Mouse (Mus musculus): ENCODE data around the gene Arhgap15. TPM values are rescaled to one million over a fixed set of nuclear protein-coding genes. Genes with fewer than 3 reads are reported as not detected.

The Arhgap15 gene
- polyA plus RNA-seq, 1 experiment from 2014 or later: 0.95 TPM

DNA sequence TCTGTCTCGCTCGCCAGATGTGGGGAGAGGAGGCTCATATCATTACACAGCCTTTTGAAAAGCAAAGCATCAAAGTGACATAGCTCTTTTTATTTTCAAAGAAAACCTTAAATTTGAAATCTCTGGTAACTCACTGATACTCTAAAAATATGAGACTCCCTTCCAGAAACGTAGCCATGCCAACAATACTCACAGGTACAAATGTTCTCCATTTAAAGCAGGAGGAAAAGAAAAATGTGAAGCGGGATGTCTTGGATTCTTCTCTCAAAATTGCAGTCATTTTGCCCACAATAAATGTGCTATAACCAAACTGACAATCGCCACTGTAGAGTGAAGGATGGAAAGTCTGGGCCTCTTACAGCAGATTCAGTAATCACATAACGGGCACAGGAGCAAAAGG is 635.9 kb downstream of the Arhgap15 start:
- 0 out of 2 replicates have a peak, but pooled peaks cover 2% of the 10 kb centered on the region for H3K4me1 ChIP-seq (replicated peaks; ENCODE audit: control insufficient read depth, insufficient read depth, low read length)
- no peak overlapping the region for H3K9ac ChIP-seq (replicated peaks; ENCODE audit: low read depth, low read length)
- H3K4me3 ChIP-seq (replicated peaks; ENCODE audit: low read length): no peak overlapping the region
- no peak overlapping the region for H3K27ac ChIP-seq (ENCODE audit: low read length)
- no peaks in the 10 kb centered on the region for H3K27me3 ChIP-seq (replicated peaks; ENCODE audit: control insufficient read depth, insufficient read depth, low read length)
- no peaks in the 10 kb centered on the region for H3K9me3 ChIP-seq (ENCODE audit: control insufficient read depth, low read length)
- H3K4me2 ChIP-seq (ENCODE audit: low read length): no peak overlapping the region
- H3K36me3 ChIP-seq (ENCODE audit: control insufficient read depth, insufficient read depth): no peaks in the 10 kb centered on the region
- 88% methylated on average over 6 of the region's 6 CpGs for WGBS
- no peak for ATAC-seq

DNA sequence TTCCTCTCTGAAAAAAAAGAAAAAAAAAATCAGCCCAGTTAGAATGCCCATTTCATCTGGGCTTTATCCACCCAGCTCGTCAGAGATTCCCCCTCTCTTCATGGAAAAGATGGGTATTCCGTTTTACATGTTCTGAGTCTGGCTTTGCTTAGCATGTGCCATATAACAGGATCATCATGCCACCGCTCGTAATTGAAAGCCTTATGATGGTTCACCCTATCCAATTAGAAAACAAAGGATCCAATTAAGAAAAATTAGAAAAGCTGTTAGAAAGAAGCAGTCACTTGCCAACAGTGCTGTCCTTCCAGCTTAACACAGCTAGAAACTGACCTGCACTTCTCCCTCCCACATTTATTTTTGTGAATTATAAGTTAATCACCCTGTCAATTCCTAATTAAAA is 640.9 kb downstream of the Arhgap15 start:
- Histone ChIP-seq H3K27ac (ENCODE audit: low read length) (no peak overlapping the region), H3K4me2 (ENCODE audit: low read length) (no peak overlapping the region), H3K9me3 (ENCODE audit: control insufficient read depth, low read length) (no peaks in the 10 kb centered on the region), H3K4me1 (replicated peaks; ENCODE audit: control insufficient read depth, insufficient read depth, low read length) (no peaks in the 10 kb centered on the region), H3K36me3 (ENCODE audit: control insufficient read depth, insufficient read depth) (no peaks in the 10 kb centered on the region), H3K27me3 (replicated peaks; ENCODE audit: control insufficient read depth, insufficient read depth, low read length) (no peaks in the 10 kb centered on the region), H3K4me3 (replicated peaks; ENCODE audit: low read length) (no peak overlapping the region), H3K9ac (replicated peaks; ENCODE audit: low read depth, low read length) (no peak overlapping the region)
- WGBS: 38% methylated on average over 4 of the region's 4 CpGs
- no peak for ATAC-seq

DNA sequence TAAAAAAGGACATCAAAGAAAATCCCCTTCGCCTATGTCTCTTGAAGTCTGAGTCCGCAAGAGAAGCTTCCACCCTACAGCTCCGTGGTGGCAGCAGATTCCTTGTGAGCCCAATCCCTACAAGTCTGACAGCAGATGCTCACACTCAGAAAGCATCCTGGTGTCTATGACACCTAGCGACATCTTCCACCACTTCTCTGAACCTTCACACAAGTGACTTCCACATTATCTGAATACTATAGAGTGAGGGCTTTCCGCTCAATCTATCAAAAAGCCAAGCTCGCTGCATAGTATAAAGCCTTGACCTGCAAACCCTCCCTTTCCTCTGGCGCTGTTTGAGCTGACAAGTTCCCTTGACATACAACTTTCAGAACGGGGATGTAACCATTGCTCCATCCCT is 645.2 kb downstream of the Arhgap15 start:
- no peak for ATAC-seq
- Histone ChIP-seq H3K4me2 (ENCODE audit: low read length) (no peak overlapping the region), H3K4me3 (replicated peaks; ENCODE audit: low read length) (no peak overlapping the region), H3K4me1 (replicated peaks; ENCODE audit: control insufficient read depth, insufficient read depth, low read length) (peaks cover 8% of the 10 kb centered on the region), H3K36me3 (ENCODE audit: control insufficient read depth, insufficient read depth) (no peaks in the 10 kb centered on the region), H3K9ac (replicated peaks; ENCODE audit: low read depth, low read length) (no peak overlapping the region), H3K27ac (ENCODE audit: low read length) (no peak overlapping the region), H3K27me3 (replicated peaks; ENCODE audit: control insufficient read depth, insufficient read depth, low read length) (no peaks in the 10 kb centered on the region), H3K9me3 (ENCODE audit: control insufficient read depth, low read length) (no peaks in the 10 kb centered on the region)
- 91% methylated on average over 8 of the region's 8 CpGs for WGBS

DNA sequence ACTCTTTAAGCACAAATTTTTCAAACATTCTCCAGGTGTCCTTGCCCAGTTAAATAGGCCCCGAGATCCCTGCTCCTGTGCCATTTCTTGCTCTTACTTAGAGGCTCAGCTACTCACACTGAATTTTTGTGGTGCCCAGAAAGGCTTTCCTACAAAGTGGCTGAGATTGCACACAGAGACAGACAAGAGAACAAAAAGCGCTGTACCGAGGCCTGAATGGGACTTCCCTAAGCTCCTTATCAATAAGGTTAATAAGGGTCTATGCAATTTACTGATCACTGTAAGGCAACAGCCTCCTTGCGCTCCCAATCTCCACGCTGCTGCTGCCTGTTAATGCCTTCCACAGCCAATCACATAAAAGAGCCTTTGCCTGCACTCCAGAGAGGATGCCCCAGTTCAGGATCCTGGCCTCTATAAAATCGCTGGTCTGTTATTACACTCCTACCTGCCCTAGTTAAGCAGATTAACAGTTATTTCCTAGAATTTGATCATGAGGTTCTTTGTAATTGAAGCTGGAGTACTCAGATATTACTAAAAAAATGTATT is 646.4 kb downstream of the Arhgap15 start:
- no peak overlapping the region for H3K4me3 ChIP-seq (replicated peaks; ENCODE audit: low read length)
- H3K4me2 ChIP-seq (ENCODE audit: low read length): no peak overlapping the region
- no peaks in the 10 kb centered on the region for H3K9me3 ChIP-seq (ENCODE audit: control insufficient read depth, low read length)
- H3K36me3 ChIP-seq (ENCODE audit: control insufficient read depth, insufficient read depth): no peaks in the 10 kb centered on the region
- no peak overlapping the region for H3K27ac ChIP-seq (ENCODE audit: low read length)
- 10% methylated on average over 6 of the region's 6 CpGs for whole genome bisulfite sequencing
- H3K27me3 ChIP-seq (replicated peaks; ENCODE audit: control insufficient read depth, insufficient read depth, low read length): no peaks in the 10 kb centered on the region
- peak; percentile 41; the same call in 1 of the 2 replicates for ATAC-seq
- no peak overlapping the region for H3K9ac ChIP-seq (replicated peaks; ENCODE audit: low read depth, low read length)
- H3K4me1 ChIP-seq (replicated peaks; ENCODE audit: control insufficient read depth, insufficient read depth, low read length): peaks cover 10% of the 10 kb centered on the region

DNA sequence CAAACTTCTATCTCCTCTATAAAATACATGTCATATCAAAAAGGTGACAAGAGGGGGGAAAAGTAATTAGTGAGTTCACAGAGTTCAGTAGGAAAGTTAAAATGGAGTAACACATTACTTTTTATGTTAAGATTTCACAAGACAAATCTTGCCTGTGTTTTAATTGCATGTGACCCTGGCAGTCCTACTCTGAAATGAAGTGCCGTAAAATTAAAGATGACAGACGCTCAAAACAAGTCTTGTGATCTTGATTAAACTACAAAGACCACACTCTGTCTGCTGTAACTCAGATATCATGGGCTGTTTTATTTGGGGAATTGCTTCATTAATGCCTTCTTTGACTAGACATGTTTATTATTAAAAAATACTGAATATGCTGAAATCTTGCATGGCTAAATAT is 647.0 kb downstream of the Arhgap15 start:
- Histone ChIP-seq H3K9ac (replicated peaks; ENCODE audit: low read depth, low read length) (no peak overlapping the region), H3K9me3 (ENCODE audit: control insufficient read depth, low read length) (no peaks in the 10 kb centered on the region), H3K27me3 (replicated peaks; ENCODE audit: control insufficient read depth, insufficient read depth, low read length) (no peaks in the 10 kb centered on the region), H3K4me1 (replicated peaks; ENCODE audit: control insufficient read depth, insufficient read depth, low read length) (peaks cover 10% of the 10 kb centered on the region), H3K27ac (ENCODE audit: low read length) (no peak overlapping the region), H3K4me3 (replicated peaks; ENCODE audit: low read length) (no peak overlapping the region), H3K36me3 (ENCODE audit: control insufficient read depth, insufficient read depth) (no peaks in the 10 kb centered on the region), H3K4me2 (ENCODE audit: low read length) (no peak overlapping the region)
- ATAC-seq: no peak
- 53% methylated on average over 2 of the region's 2 CpGs for WGBS

DNA sequence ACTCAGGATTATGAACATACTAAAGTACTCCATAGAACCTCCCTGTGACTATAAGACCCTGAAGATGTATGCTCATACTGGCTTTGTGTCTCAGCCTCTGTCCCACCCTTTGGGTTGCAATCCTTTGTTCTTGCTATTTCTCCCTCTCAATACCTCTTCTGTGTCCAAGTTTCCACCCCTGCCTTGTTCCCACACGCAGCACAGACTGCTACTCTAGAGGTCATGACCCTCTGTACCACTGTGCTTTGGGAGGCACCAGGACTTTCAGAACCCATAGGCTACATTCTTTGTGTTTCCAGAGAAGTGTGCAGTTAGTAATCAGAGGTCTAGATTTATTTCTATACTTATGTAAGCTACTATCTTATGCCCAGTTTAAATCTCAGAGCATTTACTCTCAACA is 648.6 kb downstream of the Arhgap15 start:
- 4% methylated on average over 1 of the region's 1 CpGs for WGBS
- no peak overlapping the region for H3K4me2 ChIP-seq (ENCODE audit: low read length)
- no peak overlapping the region for H3K4me3 ChIP-seq (replicated peaks; ENCODE audit: low read length)
- no peak overlapping the region for H3K27ac ChIP-seq (ENCODE audit: low read length)
- H3K9ac ChIP-seq (replicated peaks; ENCODE audit: low read depth, low read length): no peak overlapping the region
- H3K27me3 ChIP-seq (replicated peaks; ENCODE audit: control insufficient read depth, insufficient read depth, low read length): no peaks in the 10 kb centered on the region
- ATAC-seq: no peak
- H3K9me3 ChIP-seq (ENCODE audit: control insufficient read depth, low read length): no peaks in the 10 kb centered on the region
- H3K36me3 ChIP-seq (ENCODE audit: control insufficient read depth, insufficient read depth): no peaks in the 10 kb centered on the region
- peaks cover 10% of the 10 kb centered on the region for H3K4me1 ChIP-seq (replicated peaks; ENCODE audit: control insufficient read depth, insufficient read depth, low read length)

DNA sequence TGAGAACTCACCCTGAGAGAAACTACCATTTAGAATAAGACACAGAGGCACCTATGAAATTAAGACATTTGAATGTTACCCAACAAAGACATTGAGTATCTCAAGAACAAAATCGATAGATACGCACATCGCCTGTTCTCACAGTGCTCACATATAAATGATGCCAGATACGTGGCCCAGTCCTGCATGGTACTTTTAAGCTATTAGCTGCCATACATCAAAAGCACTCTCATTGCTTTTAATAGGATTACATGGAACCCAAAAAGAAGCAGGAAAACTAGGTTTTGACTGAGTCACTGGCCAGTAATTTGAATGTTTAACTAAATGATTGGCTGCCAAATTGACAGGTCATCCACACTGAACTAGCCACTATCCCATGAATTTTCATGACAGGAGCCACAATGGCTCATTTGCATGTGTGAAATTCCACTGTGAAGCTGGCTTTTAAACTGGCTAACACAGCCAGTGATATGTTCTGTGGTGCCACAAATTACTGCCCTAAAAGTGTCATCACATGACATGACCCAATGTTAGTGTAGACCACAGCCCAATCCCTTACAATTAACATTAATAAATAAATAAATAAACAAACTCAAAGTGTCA is 649.2 kb downstream of the Arhgap15 start:
- no peaks in the 10 kb centered on the region for H3K27me3 ChIP-seq (replicated peaks; ENCODE audit: control insufficient read depth, insufficient read depth, low read length)
- H3K36me3 ChIP-seq (ENCODE audit: control insufficient read depth, insufficient read depth): no peaks in the 10 kb centered on the region
- no peak overlapping the region for H3K4me2 ChIP-seq (ENCODE audit: low read length)
- H3K4me3 ChIP-seq (replicated peaks; ENCODE audit: low read length): no peak overlapping the region
- H3K4me1 ChIP-seq (replicated peaks; ENCODE audit: control insufficient read depth, insufficient read depth, low read length): peaks cover 10% of the 10 kb centered on the region
- H3K9ac ChIP-seq (replicated peaks; ENCODE audit: low read depth, low read length): no peak overlapping the region
- H3K9me3 ChIP-seq (ENCODE audit: control insufficient read depth, low read length): no peaks in the 10 kb centered on the region
- no peak overlapping the region for H3K27ac ChIP-seq (ENCODE audit: low read length)
- WGBS: 51% methylated on average over 4 of the region's 4 CpGs
- peak; percentile 43; the same call in 1 of the 2 replicates for ATAC-seq

DNA sequence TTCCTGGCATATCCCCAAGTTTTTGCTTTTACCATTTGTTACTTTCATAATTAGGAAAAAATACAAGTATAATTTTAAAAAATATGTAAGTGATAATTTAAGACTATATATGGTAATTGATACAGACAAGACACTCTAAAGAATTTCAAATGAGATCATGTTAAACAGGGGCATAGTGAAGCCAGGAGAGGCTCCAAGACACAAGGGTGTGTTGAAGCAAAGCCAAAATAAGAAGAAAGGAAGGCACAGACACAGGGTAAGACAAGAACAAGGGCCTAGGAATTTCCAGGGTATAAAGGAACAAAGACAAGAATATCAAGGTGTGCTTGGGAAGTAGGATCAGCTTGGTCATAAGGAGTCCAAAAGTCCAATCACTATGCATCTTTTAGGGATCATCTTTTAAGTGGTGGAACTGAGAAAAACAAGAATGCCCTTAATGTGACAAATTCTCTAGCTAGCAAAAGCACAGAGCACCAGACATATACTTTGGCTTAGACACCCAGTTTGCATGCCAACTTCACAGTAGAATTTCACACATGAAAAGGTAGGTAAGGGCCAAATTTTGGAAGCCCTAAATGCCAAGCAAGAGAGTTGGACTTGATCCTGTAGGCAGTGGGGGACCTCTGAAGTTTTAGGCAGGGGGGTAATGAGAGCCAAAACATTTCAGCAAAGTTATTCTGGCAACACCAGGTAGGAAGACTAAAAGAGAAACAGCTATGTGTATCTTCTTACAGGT is 650.7 kb downstream of the Arhgap15 start:
- Histone ChIP-seq H3K4me2 (ENCODE audit: low read length) (no peak overlapping the region), H3K27me3 (replicated peaks; ENCODE audit: control insufficient read depth, insufficient read depth, low read length) (no peaks in the 10 kb centered on the region), H3K9me3 (ENCODE audit: control insufficient read depth, low read length) (no peaks in the 10 kb centered on the region), H3K36me3 (ENCODE audit: control insufficient read depth, insufficient read depth) (no peaks in the 10 kb centered on the region), H3K27ac (ENCODE audit: low read length) (peak overlapping the region; percentile 2; the same call in 1 of the 2 replicates), H3K9ac (replicated peaks; ENCODE audit: low read depth, low read length) (no peak overlapping the region), H3K4me1 (replicated peaks; ENCODE audit: control insufficient read depth, insufficient read depth, low read length) (peaks cover 10% of the 10 kb centered on the region), H3K4me3 (replicated peaks; ENCODE audit: low read length) (no peak overlapping the region)
- ATAC-seq: peak; percentile 52; the same call in 1 of the 2 replicates

DNA sequence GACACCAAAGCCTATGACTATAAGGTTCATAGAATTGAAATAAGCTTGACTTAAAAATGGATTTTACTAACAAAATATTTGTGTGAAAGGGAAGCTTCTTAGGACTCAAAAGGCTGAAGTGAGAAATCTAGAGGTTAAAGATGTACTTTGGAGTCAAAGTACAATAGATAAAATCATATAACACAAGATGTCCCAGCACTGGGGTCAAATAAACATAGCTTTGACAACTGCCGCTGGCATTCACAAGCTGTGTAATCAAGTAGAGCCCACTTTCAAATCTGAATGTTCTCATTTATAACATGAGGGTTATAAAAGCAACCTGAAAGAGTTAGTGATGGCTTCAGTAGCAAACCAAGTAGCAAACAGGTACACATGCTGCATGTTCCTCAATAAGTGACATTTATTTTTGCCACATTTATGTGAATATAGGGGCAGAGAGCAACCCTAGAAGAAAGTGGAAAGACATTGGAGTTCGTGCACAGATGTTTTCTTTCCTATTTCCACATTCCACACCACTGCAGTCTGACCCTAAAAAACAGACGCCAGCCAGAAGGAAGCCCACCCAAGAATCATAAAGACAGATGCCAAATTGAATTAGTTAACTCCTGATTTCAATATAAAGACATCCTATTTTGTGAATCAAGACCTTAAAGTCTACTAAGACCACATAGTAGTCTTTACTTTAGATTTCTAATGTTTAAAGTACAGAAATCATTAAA is 653.2 kb downstream of the Arhgap15 start:
- Histone ChIP-seq H3K4me2 (ENCODE audit: low read length) (no peak overlapping the region), H3K27me3 (replicated peaks; ENCODE audit: control insufficient read depth, insufficient read depth, low read length) (no peaks in the 10 kb centered on the region), H3K9me3 (ENCODE audit: control insufficient read depth, low read length) (0 out of 2 replicates have a peak, but pooled peaks cover 2% of the 10 kb centered on the region), H3K9ac (replicated peaks; ENCODE audit: low read depth, low read length) (no peak overlapping the region), H3K4me1 (replicated peaks; ENCODE audit: control insufficient read depth, insufficient read depth, low read length) (peaks cover 7% of the 10 kb centered on the region), H3K27ac (ENCODE audit: low read length) (no peak overlapping the region), H3K36me3 (ENCODE audit: control insufficient read depth, insufficient read depth) (no peaks in the 10 kb centered on the region), H3K4me3 (replicated peaks; ENCODE audit: low read length) (no peak overlapping the region)
- no peak for ATAC-seq
- 77% methylated on average over 3 of the region's 3 CpGs for WGBS

Data from forebrain, embryonic 16.5 days (tissue).